Mouse (Mus musculus): ENCODE results near the gene Srek1ip1. TPM values are rescaled to one million over a fixed set of nuclear protein-coding genes. Genes with fewer than 3 reads are reported as not detected.

The Srek1ip1 gene
- polyA plus RNA-seq (2012; rRNA removed), result 8.7 and 9.0 TPM in 2 replicates

GRCm38 (mm10) chr13:104792184-104792583 lies at the start of gene Srek1ip1:
Srek1ip1 (plus strand) TSS chr13:104792484.

GRCm38 (mm10) chr13:104816635-104817571 lies 24.6 kb downstream of the Srek1ip1 start, which contains the start of gene Cwc27:
Cwc27 (minus strand) TSS chr13:104817142.

GRCm38 (mm10) chr13:104863127-104863979 lies 71.1 kb downstream of the Srek1ip1 start, which contains the start of gene Shisal2b:
Shisal2b (minus strand) TSS chr13:104863893.

Other genes starting within 250 kb of the Srek1ip1 start
- gene Cwc27, start 24.7 kb downstream of the Srek1ip1 start, polyA plus RNA-seq (2012; rRNA removed), result 5.0 and 5.2 TPM in 2 replicates
- 0.02 TPM in 1 of 2 replicates, not detected in the other for gene Shisal2b, start 71.4 kb downstream of the Srek1ip1 start, polyA plus RNA-seq (2012; rRNA removed)